Mouse (Mus musculus): ENCODE results near the gene Ciz1. TPM values are rescaled to one million over a fixed set of nuclear protein-coding genes. Genes with fewer than 3 reads are reported as not detected.

Gene Ciz1
- polyA plus RNA-seq, 1 experiment from 2014 or later, result 35.2 TPM

GRCm38 (mm10) chr2:32321591-32322298 lies 30.4 kb upstream of the Ciz1 start:
- Histone ChIP-seq H3K27me3 (replicated peaks) (peaks cover 35% of the 10 kb centered on the region), H3K27ac (replicated peaks) (0 out of 2 replicates have a peak overlapping the region, but pooled peaks have one; percentile 21), H3K9me3 (no peaks in the 10 kb centered on the region), H3K4me2 (no peak overlapping the region), H3K4me3 (no peak overlapping the region), H3K9ac (no peak overlapping the region), H3K36me3 (no peaks in the 10 kb centered on the region), H3K4me1 (peaks cover 47% of the 10 kb centered on the region)
- WGBS, result 61% methylated on average over 9 of the region's 9 CpGs
- no peak for ATAC-seq (ENCODE audit: extremely low read depth, insufficient number of reproducible peaks, low FRiP score, low TSS enrichment)

- Histone ChIP-seq H3K4me3 (no peak overlapping the region), H3K4me1 (peaks cover 34% of the 10 kb centered on the region), H3K36me3 (no peaks in the 10 kb centered on the region), H3K9ac (no peak overlapping the region), H3K9me3 (no peaks in the 10 kb centered on the region), H3K4me2 (no peak overlapping the region), H3K27ac (replicated peaks) (no peak overlapping the region), H3K27me3 (replicated peaks) (peaks cover 23% of the 10 kb centered on the region; the same call in 1 of the 2 replicates)
- ATAC-seq (ENCODE audit: extremely low read depth, insufficient number of reproducible peaks, low FRiP score, low TSS enrichment), result no peak
- WGBS, result 74% methylated on average over 7 of the region's 7 CpGs
Observed at GRCm38 (mm10) chr2:32322754-32323741, 29.1 kb upstream of the Ciz1 start.

GRCm38 (mm10) chr2:32324322-32324721 lies 27.8 kb upstream of the Ciz1 start:
- no peak overlapping the region for H3K4me3 ChIP-seq
- ATAC-seq (ENCODE audit: extremely low read depth, insufficient number of reproducible peaks, low FRiP score, low TSS enrichment), result no peak
- H3K9ac ChIP-seq, result no peak overlapping the region
- 63% methylated on average over 4 of the region's 4 CpGs for WGBS
- no peak overlapping the region for H3K4me2 ChIP-seq
- peaks cover 12% of the 10 kb centered on the region; the same call in 1 of the 2 replicates for H3K27me3 ChIP-seq (replicated peaks)
- no peak overlapping the region for H3K27ac ChIP-seq (replicated peaks)
- H3K4me1 ChIP-seq, result peaks cover 27% of the 10 kb centered on the region
- no peaks in the 10 kb centered on the region for H3K9me3 ChIP-seq
- H3K36me3 ChIP-seq, result no peaks in the 10 kb centered on the region

- no peak for ATAC-seq (ENCODE audit: extremely low read depth, insufficient number of reproducible peaks, low FRiP score, low TSS enrichment)
Observed at GRCm38 (mm10) chr2:32325342-32325741, 26.8 kb upstream of the Ciz1 start.

GRCm38 (mm10) chr2:32327200-32327599 lies 24.9 kb upstream of the Ciz1 start:
- WGBS, result 80% methylated on average over 4 of the region's 4 CpGs
- no peaks in the 10 kb centered on the region for H3K9me3 ChIP-seq

More at GRCm38 (mm10) chr2:32325342-32325741, 26.8 kb upstream of the Ciz1 start:
- Histone ChIP-seq H3K9me3 (no peaks in the 10 kb centered on the region), H3K4me3 (no peak overlapping the region), H3K9ac (no peak overlapping the region), H3K27me3 (replicated peaks) (peaks cover 9% of the 10 kb centered on the region; the same call in 1 of the 2 replicates), H3K4me1 (peaks cover 21% of the 10 kb centered on the region), H3K36me3 (no peaks in the 10 kb centered on the region), H3K27ac (replicated peaks) (peak overlapping the region; percentile 49), H3K4me2 (no peak overlapping the region)
- 38% methylated on average over 7 of the region's 7 CpGs for WGBS

GRCm38 (mm10) chr2:32328911-32329460 lies 23.1 kb upstream of the Ciz1 start:
- Histone ChIP-seq H3K27ac (replicated peaks) (peak overlapping the region; percentile 76), H3K4me2 (no peak overlapping the region), H3K9ac (peak overlapping the region; percentile 61), H3K4me3 (no peak overlapping the region), H3K4me1 (peaks cover 11% of the 10 kb centered on the region; the same call in 1 of the 2 replicates), H3K27me3 (replicated peaks) (peaks cover 18% of the 10 kb centered on the region), H3K36me3 (no peaks in the 10 kb centered on the region), H3K9me3 (no peaks in the 10 kb centered on the region)
- WGBS, result 40% methylated on average over 13 of the region's 13 CpGs
- no peak for ATAC-seq (ENCODE audit: extremely low read depth, insufficient number of reproducible peaks, low FRiP score, low TSS enrichment)

More at GRCm38 (mm10) chr2:32327200-32327599, 24.9 kb upstream of the Ciz1 start:
- H3K4me1 ChIP-seq, result peaks cover 14% of the 10 kb centered on the region; the same call in 1 of the 2 replicates
- H3K9ac ChIP-seq, result no peak overlapping the region
- H3K27me3 ChIP-seq (replicated peaks), result peaks cover 2% of the 10 kb centered on the region
- H3K4me2 ChIP-seq, result no peak overlapping the region
- H3K4me3 ChIP-seq, result no peak overlapping the region
- no peak overlapping the region for H3K27ac ChIP-seq (replicated peaks)
- H3K36me3 ChIP-seq, result no peaks in the 10 kb centered on the region
- no peak for ATAC-seq (ENCODE audit: extremely low read depth, insufficient number of reproducible peaks, low FRiP score, low TSS enrichment)

- Histone ChIP-seq H3K27me3 (replicated peaks) (peaks cover 24% of the 10 kb centered on the region), H3K4me3 (no peak overlapping the region), H3K36me3 (no peaks in the 10 kb centered on the region), H3K9ac (peak overlapping the region; percentile 61; the same call in 1 of the 2 replicates), H3K4me1 (peaks cover 11% of the 10 kb centered on the region; the same call in 1 of the 2 replicates), H3K27ac (replicated peaks) (peak overlapping the region; percentile 76), H3K9me3 (no peaks in the 10 kb centered on the region), H3K4me2 (no peak overlapping the region)
- no peak for ATAC-seq (ENCODE audit: extremely low read depth, insufficient number of reproducible peaks, low FRiP score, low TSS enrichment)
- WGBS, result 26% methylated on average over 6 of the region's 6 CpGs
Observed at GRCm38 (mm10) chr2:32329531-32329930, 22.6 kb upstream of the Ciz1 start.

- no peaks in the 10 kb centered on the region for H3K9me3 ChIP-seq
- peaks cover 49% of the 10 kb centered on the region for H3K27me3 ChIP-seq (replicated peaks)
- no peak overlapping the region for H3K4me2 ChIP-seq
- 77% methylated on average over 5 of the region's 5 CpGs for WGBS
- H3K4me1 ChIP-seq, result peaks cover 11% of the 10 kb centered on the region; the same call in 1 of the 2 replicates
- no peaks in the 10 kb centered on the region for H3K36me3 ChIP-seq
- no peak overlapping the region for H3K9ac ChIP-seq
- no peak overlapping the region for H3K4me3 ChIP-seq
- no peak overlapping the region for H3K27ac ChIP-seq (replicated peaks)
- ATAC-seq (ENCODE audit: extremely low read depth, insufficient number of reproducible peaks, low FRiP score, low TSS enrichment), result no peak
Observed at GRCm38 (mm10) chr2:32332159-32332558, 20.0 kb upstream of the Ciz1 start.

GRCm38 (mm10) chr2:32335888-32336287 lies 16.2 kb upstream of the Ciz1 start:
- no peak overlapping the region for H3K27ac ChIP-seq (replicated peaks)
- 42% methylated on average over 15 of the region's 15 CpGs for WGBS
- peaks cover 3% of the 10 kb centered on the region; the same call in 1 of the 2 replicates for H3K36me3 ChIP-seq
- H3K4me3 ChIP-seq, result no peak overlapping the region
- H3K27me3 ChIP-seq (replicated peaks), result peaks cover 63% of the 10 kb centered on the region
- no peak for ATAC-seq (ENCODE audit: extremely low read depth, insufficient number of reproducible peaks, low FRiP score, low TSS enrichment)
- H3K4me2 ChIP-seq, result no peak overlapping the region
- no peaks in the 10 kb centered on the region for H3K9me3 ChIP-seq
- H3K9ac ChIP-seq, result no peak overlapping the region
- no peaks in the 10 kb centered on the region for H3K4me1 ChIP-seq

GRCm38 (mm10) chr2:32339912-32340642 lies 12.1 kb upstream of the Ciz1 start:
- Histone ChIP-seq H3K4me3 (no peak overlapping the region), H3K9me3 (no peaks in the 10 kb centered on the region), H3K9ac (no peak overlapping the region), H3K27me3 (replicated peaks) (peaks cover 38% of the 10 kb centered on the region), H3K4me1 (no peaks in the 10 kb centered on the region), H3K36me3 (peaks cover 3% of the 10 kb centered on the region; the same call in 1 of the 2 replicates), H3K4me2 (no peak overlapping the region), H3K27ac (replicated peaks) (no peak overlapping the region)
- 36% methylated on average over 26 of the region's 26 CpGs for WGBS
- no peak for ATAC-seq (ENCODE audit: extremely low read depth, insufficient number of reproducible peaks, low FRiP score, low TSS enrichment)
